Mouse (Mus musculus) thymus, adult 2 months (tissue): ENCODE measurements around the gene Psd4.

Source experiments
- CTCF ChIP-seq: fragments of 200-500 bp; IDR thresholded peaks from 2 replicates; pipeline ENCODE4 v1.5.1; 2012; ENCODE audit warnings: mild to moderate bottlenecking, control low read depth, low read length, moderate library complexity, borderline replicate concordance; ENCODE audit not compliant: control insufficient read depth, poor library complexity, insufficient read depth; ENCODE audit errors: extremely low read depth
- POLR2A ChIP-seq: fragments of 200-500 bp; IDR thresholded peaks from 2 replicates; pipeline ENCODE4 v1.6.1; 2012; ENCODE audit warnings: mild to moderate bottlenecking, low read length, control low read depth, moderate library complexity; ENCODE audit not compliant: control insufficient read depth, poor library complexity, insufficient read depth; ENCODE audit errors: extremely low read depth

DNA sequence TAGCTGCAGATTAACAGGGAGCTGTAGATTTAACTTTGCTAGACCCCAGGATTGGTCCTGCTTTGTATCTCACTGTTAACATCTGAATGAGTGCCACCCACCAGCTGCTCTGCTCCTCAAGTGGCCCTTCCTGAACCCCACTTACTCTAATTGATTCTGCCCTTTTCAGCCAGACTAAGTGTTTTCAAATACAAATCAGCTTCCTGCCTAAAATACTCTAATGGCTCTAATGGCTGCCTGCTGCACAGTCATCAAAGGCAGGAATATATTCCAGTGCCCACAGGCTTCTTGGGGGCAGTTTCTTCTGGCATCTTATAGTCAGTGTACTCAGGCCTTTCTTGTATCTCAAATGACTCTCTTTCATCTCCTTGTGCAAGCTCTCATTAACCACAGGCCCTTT, 74.5 kb downstream of the Psd4 start:
- TF ChIP-seq CTCF = no peak
- no peak for TF ChIP-seq POLR2A
